Mouse (Mus musculus) liver, embryonic 14.5 days (tissue): ENCODE results near the gene Capns1. TPM values are rescaled to one million over a fixed set of nuclear protein-coding genes. Genes with fewer than 3 reads are reported as not detected.

Experiments used
- ATAC-seq: fragments of 200-750 bp; cut with Nextera tagmentation; 2 replicates; pipeline ENCODE4 v1.8.0; 2017; ENCODE audit warnings: moderate number of reproducible peaks, mild to moderate bottlenecking, moderate library complexity; ENCODE audit not compliant: insufficient read depth
- DNase-seq, 3 experiments: peaks; one replicate each; pipeline ENCODE4 v3.0.0-alpha.2; 2012 to 2013; ENCODE audit warnings: low read depth in 3 of 3, low spot score in 3 of 3
- H3K27ac ChIP-seq: fragments of 300-500 bp; sonication (generic); 2 replicates; pipeline ENCODE4 v1.5.1; 2014; ENCODE audit warnings: moderate library complexity, mild to moderate bottlenecking, control low read depth, inconsistent platforms
- H3K27me3 ChIP-seq: fragments of 300-500 bp; sonication (generic); 2 replicates; pipeline ENCODE4 v1.6.1; 2014; ENCODE audit warnings: mild to moderate bottlenecking, low read length, moderate library complexity; ENCODE audit not compliant: control insufficient read depth, insufficient read depth
- H3K36me3 ChIP-seq: fragments of 300-500 bp; sonication (generic); replicated peaks from 2 replicates; pipeline ENCODE4 v1.6.1; 2014; ENCODE audit warnings: low read depth; ENCODE audit not compliant: control insufficient read depth, insufficient read depth
- H3K4me1 ChIP-seq, 2 experiments: fragments of 200-500 bp in 1 of 2; fragments of 300-500 bp in 1 of 2; sonication (generic) in 1 of 2; replicated peaks; 2 replicates each; pipeline ENCODE4 v1.6.1; 2012 to 2014; ENCODE audit warnings: antibody characterized with exemption in 1 of 2, inconsistent platforms in 1 of 2, low read length in 1 of 2; ENCODE audit not compliant: control insufficient read depth in 2 of 2, insufficient read depth in 2 of 2
- H3K4me2 ChIP-seq: fragments of 300-500 bp; sonication (generic); 2 replicates; pipeline ENCODE4 v1.6.1; 2014; ENCODE audit warnings: low read depth, mild to moderate bottlenecking, control low read depth, moderate library complexity
- H3K4me3 ChIP-seq, 2 experiments: fragments of 200-500 bp in 1 of 2; fragments of 300-500 bp in 1 of 2; sonication (generic) in 1 of 2; 2 replicates each; pipeline ENCODE4 v1.5.1; 2012 to 2014; ENCODE audit warnings: low read depth in 2 of 2, low read length in 2 of 2, mild to moderate bottlenecking in 2 of 2, control low read depth in 1 of 2, inconsistent platforms in 1 of 2, moderate library complexity in 1 of 2; ENCODE audit not compliant: insufficient read depth in 1 of 2
- H3K9ac ChIP-seq: fragments of 300-500 bp; sonication (generic); replicated peaks from 2 replicates; pipeline ENCODE4 v1.6.1; 2014; ENCODE audit warnings: mild to moderate bottlenecking, control low read depth, moderate library complexity
- H3K9me3 ChIP-seq: fragments of 300-500 bp; sonication (generic); 2 replicates; pipeline ENCODE4 v1.6.1; 2016; ENCODE audit warnings: low read length, mixed read lengths; ENCODE audit not compliant: control insufficient read depth
- CTCF ChIP-seq: IDR thresholded peaks from 2 replicates; pipeline ENCODE4 v1.5.1; 2016; ENCODE audit warnings: antibody characterized with exemption, low read depth, control low read depth
- EP300 ChIP-seq: IDR thresholded peaks from 2 replicates; pipeline ENCODE4 v1.6.1; 2016; ENCODE audit warnings: antibody characterized with exemption, low read depth
- WGBS: fragments of 180-500 bp; shearing (Covaris S2); extraction: QIAGEN DNeasy Blood & Tissue Kit; methylation state at CpG from one replicate; pipeline ENCODE4 v1.1.7; 2014; ENCODE audit not compliant: insufficient replicate concordance; 5-methylcytosine and 5-hydroxymethylcytosine counted together
- polyA plus RNA-seq, 2 experiments: library from polyadenylated mRNA; depleted of rRNA in 1 of 2; stranded (reverse) in 1 of 2; unstranded in 1 of 2; fragments of >200 nt; fragmentation: Nextera tagmentation in 1 of 2; extraction: Ambion mirVana in 1 of 2; gene quantifications; 2 replicates each; pipeline versions ENCODE4 v1.2.1 to v1.2.3; 2012 to 2014

Capns1 gene
- polyA plus RNA-seq, 2 experiments, result 31.2 to 122 TPM

DNA sequence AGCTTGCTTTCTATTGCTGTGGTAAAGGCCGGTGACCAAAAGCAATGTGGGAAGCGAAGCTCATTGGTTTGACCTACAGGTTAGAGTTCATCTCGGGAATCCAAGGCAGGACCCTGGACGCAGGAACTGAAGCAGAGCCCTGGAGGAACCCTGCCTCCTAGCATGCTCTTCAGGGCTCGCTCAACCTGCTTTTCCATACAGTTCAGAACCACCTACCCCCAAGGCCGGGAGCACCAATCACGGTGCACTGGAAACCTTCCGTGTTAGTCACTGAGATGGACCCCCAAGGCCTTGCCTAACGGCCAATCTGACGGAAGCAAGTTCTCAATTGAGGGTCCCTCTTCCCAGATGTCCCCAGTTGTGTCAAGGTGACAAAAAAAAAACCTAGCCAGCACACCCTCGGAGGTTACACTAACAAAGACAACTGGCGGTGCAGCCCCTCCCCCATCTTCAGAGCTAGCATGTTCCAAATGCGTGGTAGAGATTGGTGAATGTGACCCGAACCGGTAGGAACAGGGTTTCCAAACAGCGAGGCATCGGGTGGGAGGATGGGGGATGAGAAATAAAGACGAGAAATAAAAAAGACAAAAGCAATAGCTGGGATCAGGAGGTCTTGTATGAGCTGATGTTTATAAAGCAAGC is 1.0 kb upstream of the Capns1 start:
- DNase-seq, result no peak
- Histone ChIP-seq H3K4me2 (no peak overlapping the region), H3K36me3 (no peaks in the 10 kb centered on the region), H3K4me3 (no peak overlapping the region), H3K9me3 (no peaks in the 10 kb centered on the region), H3K27me3 (no peaks in the 10 kb centered on the region), H3K9ac (no peak overlapping the region), H3K4me1 (peaks cover 3 to 15% of the 10 kb centered on the region in 2 experiments), H3K27ac (no peak overlapping the region)
- ATAC-seq, result no peak
- TF ChIP-seq EP300, result no peak
- TF ChIP-seq CTCF, result no peak
- WGBS, result 70% methylated on average over 18 of the region's 18 CpGs

DNA sequence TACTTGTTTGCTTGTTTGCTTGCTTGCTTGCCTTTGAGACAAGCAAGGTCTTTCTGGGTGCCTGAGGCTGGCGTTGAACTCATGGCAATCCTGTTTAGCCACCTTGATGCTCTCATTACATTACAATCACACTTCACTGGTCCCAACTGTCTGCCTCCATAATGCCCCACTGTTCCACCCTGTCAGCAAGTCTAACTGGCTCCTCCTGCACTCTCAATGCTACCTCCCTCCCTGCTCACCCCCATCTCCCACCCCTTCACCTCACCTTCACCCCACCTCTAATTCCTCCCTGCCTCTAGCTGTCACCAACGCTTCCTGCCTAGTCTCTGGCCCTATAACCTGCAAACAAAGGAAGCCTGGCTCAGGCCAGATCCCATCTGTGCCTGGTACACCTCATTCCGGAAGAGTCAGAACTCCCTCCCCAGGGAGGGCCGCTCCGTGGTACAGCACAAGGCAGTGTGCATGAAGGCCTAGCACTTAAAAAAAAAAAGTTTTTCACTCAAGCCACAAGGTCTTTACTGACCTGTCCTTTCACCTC is 950 bp downstream of the Capns1 start:
- DNase-seq, result no peak
- TF ChIP-seq CTCF (no peak), EP300 (no peak)
- H3K27ac ChIP-seq, result no peak overlapping the region
- H3K36me3 ChIP-seq, result no peaks in the 10 kb centered on the region
- H3K4me2 ChIP-seq, result no peak overlapping the region
- H3K4me3 ChIP-seq, result no peak overlapping the region
- no peak for ATAC-seq
- H3K4me1 ChIP-seq, result peaks cover 9 to 15% of the 10 kb centered on the region in 2 experiments
- H3K27me3 ChIP-seq, result no peaks in the 10 kb centered on the region
- no peak overlapping the region for H3K9ac ChIP-seq
- 59% methylated on average over 5 of the region's 5 CpGs for WGBS
- no peaks in the 10 kb centered on the region for H3K9me3 ChIP-seq

DNA sequence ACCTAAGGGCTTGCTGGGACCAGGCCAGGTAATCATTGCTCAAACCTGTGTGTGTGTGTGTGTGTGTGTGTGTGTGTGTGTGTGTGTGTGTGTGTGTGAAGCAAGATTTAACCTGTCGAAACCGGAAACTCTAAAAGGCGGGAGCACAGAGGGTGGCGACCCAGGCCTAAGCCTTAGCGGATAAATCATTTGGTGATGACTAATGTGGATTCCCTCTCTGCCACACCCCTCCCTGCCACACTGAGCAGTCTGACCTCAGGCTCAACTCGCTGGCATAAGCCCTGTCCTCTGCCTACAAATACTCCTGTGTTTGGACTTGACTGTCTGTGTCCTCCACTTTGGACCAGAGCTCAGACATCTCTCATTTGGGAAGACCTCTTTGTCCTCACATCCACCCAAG is 2.4 kb downstream of the Capns1 start:
- WGBS, result 57% methylated on average over 6 of the region's 6 CpGs
- peaks cover 10% of the 10 kb centered on the region for H3K36me3 ChIP-seq
- no peak overlapping the region for H3K4me2 ChIP-seq
- TF ChIP-seq EP300 (no peak), CTCF (no peak)
- no peak for DNase-seq
- peaks cover 9 to 15% of the 10 kb centered on the region in 2 experiments for H3K4me1 ChIP-seq
- no peak overlapping the region for H3K27ac ChIP-seq
- H3K9me3 ChIP-seq, result no peaks in the 10 kb centered on the region
- no peak overlapping the region for H3K9ac ChIP-seq
- H3K27me3 ChIP-seq, result no peaks in the 10 kb centered on the region
- no peak overlapping the region for H3K4me3 ChIP-seq
- no peak for ATAC-seq

DNA sequence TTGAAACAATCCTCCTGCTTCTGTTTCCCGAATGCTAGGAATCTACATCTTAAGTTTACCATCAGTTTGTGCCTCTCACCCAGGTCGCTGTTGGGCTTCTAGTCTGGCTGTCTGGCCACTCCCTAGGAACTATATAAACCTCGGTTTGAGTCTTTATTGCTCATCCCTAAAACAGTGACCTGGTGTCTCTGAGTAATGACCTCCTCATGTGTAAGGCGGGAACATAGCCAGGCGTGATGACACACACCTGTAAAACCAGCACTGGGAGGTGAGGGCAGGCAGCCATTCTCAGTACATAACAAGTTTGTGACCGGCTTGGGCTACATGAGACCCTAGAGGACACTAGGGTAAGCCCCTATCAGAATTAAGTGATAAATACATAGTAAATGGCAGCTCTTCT is 3.1 kb downstream of the Capns1 start:
- DNase-seq (no peak), ATAC-seq (no peak)
- 59% methylated on average over 6 of the region's 6 CpGs for WGBS
- TF ChIP-seq CTCF (no peak), EP300 (no peak)
- H3K9me3 ChIP-seq, result no peaks in the 10 kb centered on the region
- H3K36me3 ChIP-seq, result peaks cover 11% of the 10 kb centered on the region
- peak overlapping the region in 1 of 2 experiments; percentile 82; a peak in 3 of 4 replicates for H3K4me3 ChIP-seq
- peak overlapping the region; percentile 89 for H3K4me2 ChIP-seq
- H3K27me3 ChIP-seq, result no peaks in the 10 kb centered on the region
- H3K27ac ChIP-seq, result no peak overlapping the region
- H3K9ac ChIP-seq, result peak overlapping the region; percentile 16; the same call in 1 of the 2 replicates
- peaks cover 9 to 15% of the 10 kb centered on the region in 2 experiments for H3K4me1 ChIP-seq

DNA sequence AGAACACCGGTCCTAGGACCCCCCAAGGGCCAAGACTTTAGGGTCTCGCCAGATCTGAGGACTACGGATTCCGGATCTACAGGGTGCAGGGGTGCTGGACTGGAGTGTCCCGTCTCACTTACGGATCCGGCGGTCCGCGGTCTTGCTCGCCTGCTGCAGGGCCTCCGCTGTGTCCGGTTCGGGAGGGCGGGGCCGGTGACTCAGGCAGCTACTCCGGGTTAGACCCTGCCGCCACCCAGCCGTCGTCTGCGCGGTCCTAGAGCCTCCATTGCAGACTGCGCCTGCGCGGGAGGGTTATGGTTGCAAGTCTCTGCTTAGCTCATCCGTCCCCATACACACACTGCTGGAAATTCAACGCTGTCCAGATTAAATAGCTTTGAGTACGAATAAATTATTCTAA is 3.7 kb downstream of the Capns1 start:
- Histone ChIP-seq H3K36me3 (peaks cover 16% of the 10 kb centered on the region), H3K4me3 (peak overlapping the region; percentile 82 to 85), H3K27me3 (no peaks in the 10 kb centered on the region), H3K27ac (peak overlapping the region; percentile 64), H3K4me2 (peak overlapping the region; percentile 89), H3K9me3 (no peaks in the 10 kb centered on the region), H3K4me1 (peaks cover 9 to 15% of the 10 kb centered on the region in 2 experiments), H3K9ac (peak overlapping the region; percentile 89)
- ATAC-seq, result peak; percentile 87
- DNase-seq, result peak; percentile 90 to 92 (median 90)
- TF ChIP-seq CTCF (no peak), EP300 (no peak)
- WGBS, result under 1% methylated on average over 28 of the region's 28 CpGs
